Mouse (Mus musculus): ENCODE data around the gene Adamts17.

DNA sequence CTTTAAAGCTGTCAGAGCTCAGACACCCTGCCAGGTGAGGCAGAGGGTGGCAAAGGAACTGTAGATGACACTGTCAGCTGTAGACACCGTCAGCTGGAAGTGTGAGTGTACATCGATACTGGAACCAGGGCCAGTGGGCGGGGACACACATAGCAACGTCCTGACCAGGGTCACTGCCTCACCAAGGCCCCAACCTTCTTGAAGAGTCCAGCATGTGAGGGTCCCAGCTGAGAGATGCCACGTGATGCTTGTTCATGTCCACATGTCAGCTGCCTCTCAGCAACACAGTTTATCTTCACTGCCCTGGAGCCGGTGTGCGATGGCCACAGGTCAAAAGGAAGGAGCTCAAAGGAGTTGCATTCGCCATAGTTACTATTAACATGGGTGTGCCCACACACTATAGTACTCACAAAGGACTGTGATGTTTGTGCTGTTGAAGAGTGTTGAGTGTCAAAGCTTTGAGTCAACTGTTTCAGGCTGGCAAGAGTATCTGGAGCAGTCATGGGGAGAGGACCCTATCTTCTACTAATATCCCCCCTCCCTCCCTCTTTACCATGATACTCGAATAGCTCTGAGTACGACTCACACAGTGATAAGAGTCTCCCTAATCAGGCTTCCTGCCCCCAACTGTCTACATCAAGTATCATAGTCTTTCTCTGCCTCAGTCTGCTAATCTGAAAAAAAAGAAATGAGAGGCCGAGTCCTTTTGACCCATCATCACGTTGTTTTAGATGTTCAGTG is 172.6 kb downstream of the Adamts17 start:
- TF ChIP-seq EP300 (IDR thresholded peaks at IDR 0.05; ENCODE audit: low read length), result no peak
- no peak for TF ChIP-seq CTCF (conservative IDR thresholded peaks at IDR 0.05 in 1 of 2, IDR thresholded peaks at IDR 0.05 in 1 of 2; ENCODE audit: low read depth in 2 of 2, low read length in 2 of 2)
